Mouse (Mus musculus): Measurements from ENCODE around the gene Iffo2. TPM values are rescaled to one million over a fixed set of nuclear protein-coding genes. Genes with fewer than 3 reads are reported as not detected.

Gene Iffo2
- total RNA-seq, 2 experiments from 2014 or later: 20.3 to 21.5 TPM

DNA sequence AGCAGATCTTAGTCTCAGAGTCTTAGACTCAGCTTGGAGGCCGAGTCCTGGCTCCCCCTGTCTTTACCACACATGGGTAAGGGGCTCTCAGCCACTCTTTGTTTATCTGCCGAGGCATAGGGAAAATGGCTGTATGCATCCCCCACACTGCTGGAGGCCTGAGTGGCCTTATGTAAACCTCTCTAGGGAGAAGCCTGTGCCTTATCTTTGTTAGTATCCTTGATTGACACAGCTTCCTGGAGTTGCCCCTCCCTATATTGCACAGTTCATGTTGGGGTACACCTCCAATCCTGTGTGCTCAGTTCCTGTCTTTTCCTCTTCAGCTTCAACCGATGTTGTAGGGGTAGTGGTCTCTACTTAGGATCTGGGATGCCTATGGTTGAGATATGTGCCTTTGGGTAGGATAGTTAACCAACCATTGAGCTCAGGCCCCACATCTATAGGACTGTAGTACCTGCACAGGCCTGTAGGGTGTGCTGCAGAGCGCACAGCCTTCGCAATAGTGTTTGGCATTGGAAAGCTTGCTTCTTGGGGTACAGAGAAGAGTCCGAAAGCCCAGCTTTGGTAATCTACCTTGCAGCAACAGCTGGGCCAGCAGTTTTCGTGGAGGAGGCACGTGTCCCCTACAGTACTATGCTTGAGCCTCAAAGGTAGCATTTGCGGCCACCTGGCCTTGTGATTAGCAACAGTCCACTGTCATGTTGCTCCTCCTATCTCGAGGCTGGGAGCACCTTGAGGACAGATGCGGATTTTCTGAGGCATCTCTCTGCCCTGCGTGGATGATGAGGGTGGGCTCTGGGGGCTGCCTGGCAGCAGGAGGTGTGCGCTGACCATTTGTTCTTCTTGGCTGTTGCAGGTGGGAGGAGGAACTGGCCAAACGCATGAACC, 72.3 kb downstream of the Iffo2 start, which contains the start of gene Gm21969:
Gm21969 (plus strand) TSS at position 830 of the 888 bp plus-strand sequence.
- DNase-seq (ENCODE audit: low spot score in 2 of 2): peak; percentile 61 to 73

GRCm38 (mm10) chr4:139605216-139605615, 74.9 kb downstream of the Iffo2 start:
- no peak for DNase-seq (ENCODE audit: low spot score in 2 of 2)

GRCm38 (mm10) chr4:139606732-139607131, 76.4 kb downstream of the Iffo2 start:
- DNase-seq (ENCODE audit: low spot score in 2 of 2): no peak

DNA sequence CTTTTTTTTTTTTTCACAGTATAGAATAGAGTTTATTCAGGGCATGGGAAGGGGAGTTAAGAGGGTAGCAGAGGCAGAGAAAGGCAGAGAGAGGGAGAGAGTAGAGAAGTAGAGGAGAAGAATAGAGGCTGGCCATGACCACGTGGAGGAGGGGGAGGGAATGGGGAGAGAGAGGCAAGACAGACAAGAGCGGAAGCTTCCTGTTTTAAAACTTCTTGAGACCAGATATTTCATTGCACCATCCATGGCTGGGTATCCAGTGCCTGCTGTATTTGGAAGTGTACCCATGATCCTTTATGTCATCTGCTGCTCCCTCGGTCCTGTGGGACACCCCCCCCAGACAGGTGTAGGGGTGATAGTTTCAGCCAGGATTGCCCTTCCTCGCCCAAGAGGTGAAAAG, 78.6 kb downstream of the Iffo2 start:
- DNase-seq (ENCODE audit: low spot score in 2 of 2): no peak

DNA sequence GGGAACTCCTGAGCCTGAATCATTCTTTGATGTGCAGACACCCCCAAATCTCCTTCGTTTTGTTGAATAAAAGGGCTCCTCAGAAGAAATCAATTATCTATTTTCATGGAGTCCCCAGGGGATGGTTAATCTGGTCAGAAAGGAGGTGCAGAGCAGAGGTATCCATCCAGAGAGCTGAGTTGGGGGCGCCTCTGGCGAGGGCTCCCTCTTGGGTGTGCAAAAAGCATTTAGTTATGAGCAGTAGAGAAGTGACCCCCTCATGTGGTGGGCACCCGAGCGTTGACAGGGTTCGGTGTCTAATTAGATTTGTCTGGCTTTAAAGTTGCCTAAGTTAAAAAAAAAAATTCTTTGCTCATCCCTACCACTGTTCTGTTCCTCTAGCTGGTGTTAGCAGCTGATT, 80.6 kb downstream of the Iffo2 start:
- DNase-seq (ENCODE audit: low spot score in 2 of 2): no peak

GRCm38 (mm10) chr4:139611542-139611953, 81.2 kb downstream of the Iffo2 start:
- peak; percentile 91 to 95 for DNase-seq (ENCODE audit: low spot score in 2 of 2)

- no peak for DNase-seq (ENCODE audit: low spot score in 2 of 2)
Measured at GRCm38 (mm10) chr4:139614524-139615260, 84.3 kb downstream of the Iffo2 start.

DNA sequence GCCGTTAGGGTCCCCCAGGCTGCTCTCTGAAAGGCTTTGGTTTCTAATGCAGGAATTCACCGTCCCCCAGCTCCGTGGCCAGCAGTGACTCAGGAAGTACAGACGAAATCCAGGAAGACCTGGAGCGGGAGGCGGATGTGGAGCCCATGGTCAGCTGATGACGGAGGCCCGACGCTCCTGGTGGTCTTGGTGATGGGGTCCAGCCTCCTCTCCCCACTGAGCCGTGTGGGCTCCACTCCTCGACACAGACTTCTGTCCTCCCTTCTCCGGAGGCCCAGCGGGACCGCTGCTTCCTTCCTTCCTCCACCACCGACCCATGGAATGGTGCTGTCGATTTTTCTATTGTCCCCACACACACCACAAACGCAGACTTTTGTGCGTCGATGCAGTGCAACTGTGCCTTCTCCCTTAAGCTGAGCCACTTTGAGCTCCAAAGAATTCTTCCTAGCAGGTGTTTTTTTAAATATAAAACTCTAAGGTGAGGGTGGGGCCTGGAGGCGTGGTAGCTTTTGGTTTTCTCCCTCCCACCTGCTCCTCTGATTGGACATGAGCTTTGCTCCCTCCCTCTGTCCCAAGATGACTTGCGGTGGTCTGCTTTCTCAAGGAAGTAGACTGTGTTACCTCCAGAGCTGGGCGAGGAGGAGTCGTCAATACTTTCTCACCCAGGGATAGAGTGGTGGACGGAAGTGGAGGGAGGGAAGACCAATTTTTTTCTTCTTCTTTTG, 86.1 kb downstream of the Iffo2 start:
- no peak for DNase-seq (ENCODE audit: low spot score in 2 of 2)

DNA sequence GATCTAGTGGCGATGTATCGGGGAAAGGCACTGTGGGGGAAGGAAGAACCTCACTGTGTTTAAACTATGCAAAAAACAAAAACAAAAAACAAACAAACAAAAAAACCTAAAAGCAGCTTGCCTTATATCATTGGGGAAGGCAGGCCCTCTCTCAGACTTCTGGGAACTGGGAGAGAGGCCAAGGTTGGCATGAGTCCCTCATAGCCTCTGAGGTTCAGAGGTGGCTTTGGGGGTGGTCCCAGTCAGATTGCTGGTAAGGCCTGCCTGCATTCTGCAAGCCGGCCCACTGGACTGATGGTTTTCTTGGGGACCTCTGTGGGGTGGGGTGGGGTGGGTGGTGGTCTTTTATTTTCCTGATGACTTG, 86.6 kb downstream of the Iffo2 start:
- DNase-seq (ENCODE audit: low spot score in 2 of 2): no peak

- DNase-seq (ENCODE audit: low spot score in 2 of 2): no peak
Measured at GRCm38 (mm10) chr4:139619765-139620164, 89.4 kb downstream of the Iffo2 start.

GRCm38 (mm10) chr4:139622373-139623282, 92.3 kb downstream of the Iffo2 start, which contains the start of gene Aldh4a1:
TSS of gene Aldh4a1 (plus strand) at chr4:139622866.
- DNase-seq (ENCODE audit: low spot score in 2 of 2): peak; percentile 84 to 90

DNA sequence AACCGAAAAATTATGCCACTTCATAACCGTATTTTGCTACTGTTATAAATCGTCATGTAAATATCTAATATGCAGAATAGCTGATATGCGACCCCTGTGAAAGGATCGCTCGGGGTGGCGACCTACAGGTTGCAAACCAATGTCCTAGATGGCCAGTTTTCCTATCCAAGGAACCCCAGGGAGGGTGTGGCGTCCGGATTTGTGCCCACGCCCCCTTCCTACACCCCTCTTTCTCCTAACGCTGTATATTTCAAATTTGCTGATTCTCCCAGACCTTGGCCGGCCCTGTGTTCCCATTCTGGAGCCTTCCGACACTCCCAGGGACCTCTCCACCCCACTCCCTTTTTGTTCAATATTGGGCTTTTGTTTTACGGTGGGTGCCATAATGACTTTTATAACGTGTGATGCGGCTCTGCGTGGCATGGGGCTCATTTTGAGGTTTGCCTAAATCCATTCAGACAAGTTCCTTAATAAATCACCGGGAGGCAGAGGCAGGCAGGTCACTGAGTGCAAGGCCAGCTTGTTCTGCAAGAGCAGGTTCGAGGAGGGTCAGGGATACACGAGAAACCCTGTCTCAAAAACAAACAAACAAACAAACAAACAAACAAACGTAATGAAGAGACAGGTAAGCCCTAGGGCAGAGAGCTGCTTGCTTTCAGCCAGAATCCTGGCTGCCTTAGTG, 93.2 kb downstream of the Iffo2 start:
- no peak for DNase-seq (ENCODE audit: low spot score in 2 of 2)

- DNase-seq (ENCODE audit: low spot score in 2 of 2): no peak
Measured at GRCm38 (mm10) chr4:139624116-139624489, 93.8 kb downstream of the Iffo2 start.

- DNase-seq (ENCODE audit: low spot score in 2 of 2): no peak
Measured at GRCm38 (mm10) chr4:139624706-139625105, 94.4 kb downstream of the Iffo2 start.

DNA sequence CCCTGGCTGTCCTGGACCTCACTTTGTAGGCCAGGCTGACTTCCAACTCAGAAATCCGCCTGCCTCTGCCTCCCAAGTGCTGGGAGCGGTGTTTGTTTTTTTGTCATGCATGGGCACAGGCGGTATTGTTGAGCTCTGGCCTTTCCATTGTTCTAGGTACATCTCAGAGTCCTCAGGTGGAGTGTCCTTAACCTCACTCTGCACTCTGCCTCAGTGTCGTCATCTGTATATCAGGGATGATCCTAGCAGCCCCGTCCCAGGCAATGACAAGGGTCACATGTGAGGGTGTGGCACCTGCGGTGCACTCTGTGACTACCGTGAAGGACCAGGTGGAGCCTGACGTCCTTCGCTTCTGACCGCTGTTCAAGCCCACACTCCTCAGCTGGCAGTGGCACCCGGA, 97.0 kb downstream of the Iffo2 start:
- DNase-seq (ENCODE audit: low spot score in 2 of 2): no peak

DNA sequence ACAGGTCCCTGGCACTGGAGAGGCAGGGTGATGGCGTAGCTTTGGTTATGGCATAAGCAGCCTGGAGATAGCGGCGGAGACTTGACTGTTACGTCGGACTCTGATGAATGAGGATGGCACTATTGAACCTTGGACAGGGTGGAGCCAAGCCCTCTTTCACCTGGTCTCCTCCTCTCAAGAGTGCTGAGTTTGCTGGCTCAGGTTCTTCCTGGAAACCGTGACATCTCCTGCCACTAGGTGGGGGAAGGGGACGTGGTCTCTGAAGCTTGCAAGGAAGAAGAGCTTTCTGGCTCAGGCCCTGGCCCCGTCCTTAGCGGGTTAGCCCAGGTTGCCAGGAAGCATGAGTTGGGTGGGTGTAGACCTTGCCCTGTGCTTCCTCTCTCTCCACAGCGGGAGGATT, 99.8 kb downstream of the Iffo2 start:
- DNase-seq (ENCODE audit: low spot score in 2 of 2): no peak

DNA sequence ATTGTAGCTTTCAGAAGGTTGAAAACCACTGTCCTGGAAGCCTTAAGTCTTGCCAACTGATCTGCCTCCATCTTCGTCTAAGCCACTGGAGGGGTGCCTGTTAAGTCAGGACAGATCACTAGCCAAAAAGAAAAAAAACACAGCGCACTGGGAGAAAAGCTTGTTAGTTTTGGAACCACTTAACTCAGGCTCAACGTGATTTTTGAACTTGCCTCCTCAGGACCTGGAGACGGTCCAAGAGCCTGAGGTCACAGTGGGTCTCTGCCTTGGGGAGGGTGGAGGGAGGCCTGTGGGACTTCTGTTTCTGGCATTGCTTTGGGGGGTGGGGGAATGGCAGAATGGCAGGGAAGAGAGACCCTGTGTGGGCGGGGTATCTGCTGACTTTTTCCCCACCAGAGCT, 100.8 kb downstream of the Iffo2 start:
- DNase-seq (ENCODE audit: low spot score in 2 of 2): no peak

GRCm38 (mm10) chr4:139631569-139632253, 101.4 kb downstream of the Iffo2 start:
- DNase-seq (ENCODE audit: low spot score in 2 of 2): no peak

DNA sequence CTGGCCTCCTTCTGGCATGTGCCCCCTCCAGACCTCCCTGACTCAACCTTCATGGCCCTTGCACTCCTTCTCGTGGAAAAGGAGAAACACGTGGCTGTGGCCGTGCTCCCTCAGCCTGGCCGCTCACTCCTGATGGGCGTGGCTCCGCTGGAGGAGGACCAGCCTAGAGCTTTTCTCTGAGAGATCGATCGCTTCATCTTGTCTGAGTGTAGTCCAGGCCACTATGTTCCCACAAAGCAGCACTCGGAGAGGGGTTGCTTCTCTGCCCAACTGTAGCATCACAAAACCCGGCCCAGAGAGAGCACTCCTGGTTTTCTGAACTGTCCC, 101.9 kb downstream of the Iffo2 start:
- no peak for DNase-seq (ENCODE audit: low spot score in 2 of 2)

GRCm38 (mm10) chr4:139636373-139636772, 106.0 kb downstream of the Iffo2 start:
- DNase-seq (ENCODE audit: low spot score in 2 of 2): peak; percentile 86
